Mouse (Mus musculus) cerebellum, adult 11 months (tissue): ENCODE results near the gene Jak3.

Source experiments
- DNase-seq: peaks from one replicate; pipeline ENCODE4 v3.0.0; 2022

Gene Jak3

GRCm38 (mm10) chr8:71676020-71676741, at the start of gene Jak3:
Jak3 (plus strand) TSS chr8:71676296.
- DNase-seq: peak; percentile 74

GRCm38 (mm10) chr8:71626753-71627152, 49.3 kb upstream of the Jak3 start:
- no peak for DNase-seq

DNA sequence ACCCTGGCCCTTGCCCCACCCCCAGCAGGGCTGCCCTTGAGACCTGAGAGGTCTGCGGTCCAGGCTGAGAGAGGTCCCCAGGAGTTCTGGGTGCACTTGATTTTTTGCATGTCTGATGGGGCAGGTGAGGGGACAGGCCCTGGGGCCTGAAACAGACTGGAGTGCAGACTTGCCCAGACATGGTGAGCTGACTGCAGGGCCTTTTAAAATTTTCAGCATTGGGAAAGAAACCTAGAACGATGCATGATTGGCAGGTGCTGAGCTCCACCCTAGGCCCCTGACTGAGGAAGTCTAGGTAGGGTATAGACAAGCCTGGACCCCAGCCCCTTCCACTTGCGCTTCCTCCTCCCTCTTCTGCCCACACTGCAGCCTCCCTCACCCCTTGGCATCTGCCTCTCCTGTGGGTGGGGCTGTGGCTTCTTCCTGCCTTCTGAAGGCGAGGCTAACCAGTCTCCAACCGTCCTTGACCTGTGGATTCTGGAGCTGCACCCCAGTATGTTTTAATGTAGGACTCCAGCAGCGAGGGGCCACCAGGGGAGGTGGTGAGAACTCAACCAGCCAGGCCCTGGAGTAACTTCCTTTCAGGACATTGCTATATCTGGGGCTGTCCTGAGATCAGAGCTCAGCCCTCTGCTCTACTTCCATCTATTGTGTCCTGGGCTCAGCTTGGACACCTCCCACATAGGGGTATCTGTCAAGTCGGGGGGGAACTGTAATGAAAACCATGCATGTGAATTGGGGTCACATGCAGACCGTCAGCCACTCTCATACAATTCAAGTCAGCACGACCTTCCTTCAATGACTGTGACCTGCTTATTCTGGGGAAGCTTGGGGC, 48.6 kb upstream of the Jak3 start:
- no peak for DNase-seq

GRCm38 (mm10) chr8:71628396-71629095, 47.5 kb upstream of the Jak3 start:
- DNase-seq: no peak

DNA sequence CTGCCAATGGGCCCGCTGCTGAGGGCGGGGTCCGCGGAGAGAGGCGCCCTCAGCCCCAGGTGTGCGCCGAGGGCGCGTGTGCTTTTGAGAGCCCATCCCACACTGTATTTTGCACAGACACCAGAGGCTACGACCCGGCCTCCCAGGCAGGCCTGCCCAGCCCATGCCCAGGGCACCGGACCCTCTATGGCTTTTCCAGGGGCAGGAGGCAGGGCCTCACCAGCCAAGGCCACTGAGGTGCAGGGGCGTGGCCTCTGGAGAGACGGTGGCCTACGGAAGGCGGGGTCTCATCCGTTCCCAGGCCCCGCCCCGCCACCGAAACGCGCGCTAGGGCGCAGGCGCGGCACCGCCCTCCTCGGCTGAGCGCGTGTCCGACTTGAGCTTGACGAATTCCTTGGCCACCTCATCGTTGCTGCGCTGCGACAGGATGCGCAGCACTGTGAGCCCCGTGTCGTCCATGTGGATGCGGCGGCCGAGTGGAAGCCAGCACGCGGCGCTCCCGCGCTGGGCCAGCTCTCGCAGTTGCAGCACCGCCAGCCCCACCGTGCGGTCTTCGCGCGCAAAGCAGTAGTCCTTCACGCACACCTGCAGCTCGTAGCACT, 46.9 kb upstream of the Jak3 start:
- DNase-seq: peak; percentile 88

DNA sequence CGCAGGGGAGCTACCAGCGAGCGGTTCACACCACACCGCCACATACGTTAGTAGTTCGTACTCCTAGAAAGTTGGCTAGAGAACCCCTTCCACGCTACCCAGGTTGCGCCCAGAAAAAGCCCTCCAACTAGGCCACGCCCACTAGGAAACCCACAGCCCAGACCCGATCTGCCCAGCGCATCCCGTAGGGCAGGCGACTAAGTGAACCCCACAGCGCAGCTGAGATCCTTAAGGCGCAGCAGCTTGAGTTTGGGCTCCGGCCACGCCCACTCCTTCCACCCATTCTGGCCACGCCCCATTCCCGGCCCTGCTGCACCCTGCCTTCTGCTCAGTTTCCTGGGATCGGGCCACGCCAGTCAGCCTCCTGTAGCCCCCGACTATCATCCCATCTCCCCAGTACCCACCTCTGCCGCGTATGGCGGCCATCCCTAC, 46.3 kb upstream of the Jak3 start:
- peak; percentile 53 for DNase-seq

DNA sequence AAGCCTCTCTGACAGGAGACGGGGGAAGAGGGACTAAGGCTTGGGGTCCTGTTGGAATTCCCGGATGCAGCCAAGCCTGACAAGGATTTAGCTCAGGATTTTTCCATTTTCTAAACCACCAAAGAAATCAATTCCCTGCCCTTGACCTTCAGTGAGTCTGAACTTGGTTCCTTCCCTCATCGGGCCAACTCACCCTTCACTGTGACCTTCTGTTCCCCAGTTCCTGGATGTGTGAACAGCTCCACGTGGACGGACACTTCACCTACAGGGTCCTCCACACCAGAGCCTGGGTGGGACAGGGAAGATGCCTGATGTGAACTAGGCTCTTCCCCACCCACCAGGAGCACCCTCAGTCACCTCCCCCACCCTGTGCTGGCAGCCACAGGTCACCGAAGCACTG, 45.3 kb upstream of the Jak3 start:
- DNase-seq: no peak

GRCm38 (mm10) chr8:71631897-71632296, 44.2 kb upstream of the Jak3 start:
- no peak for DNase-seq

DNA sequence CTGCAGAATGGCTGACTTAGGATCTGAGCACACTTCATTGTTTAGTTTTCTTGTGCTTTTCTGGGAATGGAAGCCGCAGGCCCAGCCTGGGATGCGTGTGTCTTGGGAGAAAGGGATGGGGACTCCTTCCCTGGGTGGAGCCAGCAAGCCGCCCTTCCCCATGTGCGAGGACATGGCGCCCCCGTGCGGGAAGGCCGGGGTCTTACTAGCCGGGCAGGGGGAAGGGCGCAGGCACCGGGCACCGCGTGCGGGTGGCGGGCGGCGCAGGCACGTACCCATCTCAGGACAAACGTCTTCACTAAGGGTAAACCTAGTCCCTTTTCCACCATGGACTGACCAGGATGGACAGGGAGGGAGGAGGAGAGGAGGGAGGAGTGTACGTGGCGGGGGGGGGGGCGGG, 42.9 kb upstream of the Jak3 start:
- DNase-seq: no peak

DNA sequence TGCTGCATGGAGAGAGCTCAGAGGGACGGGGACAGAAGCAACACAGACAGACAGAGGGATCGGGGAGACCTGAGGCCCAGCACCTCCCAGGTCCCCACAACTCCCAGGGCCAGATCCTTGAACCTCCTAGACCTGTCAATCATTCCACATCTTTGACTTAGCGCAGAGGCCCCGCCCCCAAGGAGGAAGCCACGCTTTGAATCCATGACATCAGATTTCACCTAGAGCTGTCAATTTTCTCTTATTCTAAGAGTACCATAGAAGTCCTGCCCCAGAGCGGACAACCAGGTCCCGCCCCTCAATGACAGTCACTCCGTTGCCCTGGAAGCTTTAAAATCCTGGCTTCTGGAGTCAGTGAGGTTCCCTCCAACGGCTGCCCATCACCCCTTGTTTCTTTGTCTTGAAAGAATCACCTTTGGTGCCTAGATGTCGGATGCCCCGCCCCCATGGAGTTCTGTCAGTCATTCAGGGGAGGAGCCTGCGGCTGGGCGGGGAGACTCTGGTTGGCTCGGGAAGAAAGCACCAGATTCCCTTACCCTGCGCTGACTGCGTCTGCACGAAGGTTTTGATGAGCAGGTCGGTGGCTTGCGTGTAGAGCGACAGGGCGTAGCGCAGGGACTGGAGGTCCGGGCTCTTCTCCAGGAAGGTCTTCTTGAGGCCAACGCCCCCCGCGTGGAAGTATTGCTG, 42.0 kb upstream of the Jak3 start:
- DNase-seq: no peak

DNA sequence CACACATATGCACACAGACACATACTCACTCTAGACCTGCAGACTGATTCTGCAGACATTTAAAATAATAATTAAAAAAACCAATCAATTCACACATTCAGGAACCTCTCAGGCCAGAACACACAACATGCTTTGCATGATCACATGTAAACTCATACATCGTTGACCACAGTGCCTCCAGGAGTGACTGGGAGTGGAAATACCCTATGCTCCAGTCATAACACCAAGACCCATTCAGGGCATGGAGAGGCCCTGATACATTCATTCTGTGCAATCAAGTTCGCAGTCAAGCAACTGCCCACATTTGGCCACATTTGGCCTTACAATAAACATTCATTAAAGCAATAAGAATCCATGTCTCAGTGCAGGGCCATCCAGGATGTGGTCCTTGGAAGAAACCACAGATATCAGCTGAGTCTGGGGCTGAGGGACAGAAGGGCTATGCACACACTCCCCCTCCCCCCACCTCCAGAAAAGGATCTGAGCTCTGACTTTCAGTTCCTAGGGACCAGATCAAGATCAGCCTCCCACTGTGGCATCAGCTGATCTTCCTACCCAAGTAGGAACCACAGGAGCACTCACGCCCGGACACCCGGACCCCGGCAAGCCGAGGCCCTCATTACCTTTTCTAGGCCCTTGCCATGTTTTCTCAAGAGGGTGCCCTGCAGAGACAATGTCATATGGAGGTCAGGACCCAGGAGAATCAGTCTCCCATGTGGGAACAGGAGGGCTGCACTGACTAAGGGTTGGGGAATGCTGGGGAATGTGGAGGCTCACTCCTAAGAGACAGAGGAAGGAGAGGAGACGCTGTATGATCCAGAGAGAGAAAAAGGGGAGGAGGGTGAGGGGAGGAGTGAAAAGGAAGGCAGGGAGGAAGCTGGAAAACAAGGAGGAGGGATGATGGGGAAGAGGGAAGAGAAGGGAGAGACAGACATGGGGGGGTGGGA, 38.7 kb upstream of the Jak3 start:
- DNase-seq: no peak

- no peak for DNase-seq
Observed at GRCm38 (mm10) chr8:71638321-71638720, 37.8 kb upstream of the Jak3 start.

DNA sequence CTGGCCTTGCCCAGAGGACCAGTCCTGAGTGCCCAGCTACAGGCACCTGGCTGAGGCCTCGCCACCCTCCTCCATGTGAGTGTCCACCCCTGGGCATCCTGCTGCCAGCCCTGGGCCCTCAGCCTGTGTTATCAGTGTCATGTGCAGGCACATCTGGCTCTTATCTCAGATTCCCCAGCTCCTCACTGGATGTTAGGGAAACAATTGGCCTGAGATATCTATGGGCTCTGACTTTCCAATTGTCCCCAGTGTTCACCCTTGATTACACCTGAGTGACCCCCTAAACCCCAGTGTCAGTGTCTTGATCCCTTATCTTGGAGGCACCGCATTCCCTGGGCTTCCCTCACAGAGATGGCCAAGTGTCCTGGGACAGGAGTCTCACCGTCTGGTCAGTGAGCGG, 36.8 kb upstream of the Jak3 start:
- no peak for DNase-seq

- DNase-seq: no peak
Observed at GRCm38 (mm10) chr8:71645510-71645909, 30.6 kb upstream of the Jak3 start.

GRCm38 (mm10) chr8:71654600-71654999, 21.5 kb upstream of the Jak3 start:
- no peak for DNase-seq

DNA sequence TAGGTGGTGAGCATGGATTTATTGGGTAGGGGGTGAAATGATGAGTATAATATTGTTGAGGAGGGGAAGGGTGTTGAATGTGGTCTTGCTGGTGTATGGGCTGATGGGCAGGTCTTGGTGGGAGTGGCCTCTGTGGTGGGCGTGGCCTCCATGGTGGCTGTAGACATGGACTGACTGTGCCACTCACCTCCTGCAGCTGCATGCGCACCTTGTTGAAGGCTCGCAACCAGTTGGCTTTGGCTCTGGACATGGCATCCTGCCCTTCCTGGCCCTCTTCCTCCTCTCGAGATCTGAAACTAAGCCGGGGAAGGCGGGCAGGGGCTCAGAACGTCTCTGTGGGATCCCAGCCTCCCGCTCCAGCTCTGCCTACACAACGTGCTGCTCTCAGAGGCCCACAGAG, 18.3 kb upstream of the Jak3 start:
- peak; percentile 17 for DNase-seq

GRCm38 (mm10) chr8:71658515-71659049, 17.5 kb upstream of the Jak3 start:
- no peak for DNase-seq

GRCm38 (mm10) chr8:71659751-71660150, 16.3 kb upstream of the Jak3 start:
- DNase-seq: peak; percentile 57

DNA sequence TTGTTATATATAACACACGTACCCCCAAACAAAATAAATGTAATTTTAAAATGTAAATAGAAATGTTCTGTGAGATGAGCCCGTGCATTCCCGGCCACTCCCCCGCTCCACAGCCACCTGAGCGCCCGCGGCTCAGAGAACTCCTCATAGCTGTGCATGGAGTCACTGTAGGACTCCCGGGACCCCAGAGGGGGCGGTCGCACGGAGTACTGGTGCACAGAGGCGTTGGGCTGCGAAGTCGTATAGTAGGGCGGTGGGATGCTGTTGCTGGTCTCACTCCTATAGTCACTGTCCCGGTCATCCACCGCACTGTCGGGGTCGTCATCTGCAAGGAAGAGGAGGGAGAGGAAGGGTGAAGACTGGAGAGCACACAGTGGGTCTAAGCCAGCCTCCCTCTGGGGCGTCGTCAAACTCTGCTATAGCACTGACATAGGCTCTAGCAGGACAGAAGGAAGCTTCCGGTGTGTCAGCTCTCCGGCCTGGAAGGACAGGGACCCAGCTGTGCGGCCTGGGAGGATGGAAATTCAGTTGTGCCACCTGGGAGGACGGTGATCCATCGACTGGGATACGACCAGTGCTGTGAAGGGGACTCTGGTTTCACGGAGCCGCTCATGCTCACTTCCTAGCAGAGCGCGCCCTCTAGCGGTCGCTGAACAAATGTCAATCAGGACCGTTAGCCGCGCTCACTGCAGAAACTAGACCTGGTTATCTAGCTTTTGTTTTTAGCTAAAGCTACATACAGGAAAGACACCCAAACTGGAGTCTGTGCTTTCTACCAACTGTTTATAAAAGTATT, 15.6 kb upstream of the Jak3 start:
- peak; percentile 83 for DNase-seq
